Mouse (Mus musculus) limb, embryonic 12.5 days (tissue): ENCODE results near the gene Gm49322. TPM values are rescaled to one million over a fixed set of nuclear protein-coding genes. Genes with fewer than 3 reads are reported as not detected.
A peak's percentile ranks its signal among the peaks of the same experiment; 100 is the strongest.

Experiments
- ATAC-seq: fragments of 200-750 bp; cut with Nextera tagmentation; 2 replicates; pipeline ENCODE4 v1.8.0; 2017; ENCODE audit warnings: low read depth, moderate TSS enrichment; ENCODE audit not compliant: insufficient number of reproducible peaks, insufficient read depth, low FRiP score, low TSS enrichment
- H3K27ac ChIP-seq: fragments of 300-500 bp; sonication (generic); 2 replicates; pipeline ENCODE4 v1.5.1; 2016; ENCODE audit warnings: mild to moderate bottlenecking, moderate library complexity
- H3K27me3 ChIP-seq: fragments of 300-500 bp; sonication (generic); 2 replicates; pipeline ENCODE4 v1.6.1; 2016; ENCODE audit warnings: mild to moderate bottlenecking, moderate library complexity
- H3K36me3 ChIP-seq: fragments of 300-500 bp; sonication (generic); 2 replicates; pipeline ENCODE4 v1.6.1; 2016; ENCODE audit warnings: mild to moderate bottlenecking, moderate library complexity
- H3K4me1 ChIP-seq: fragments of 300-500 bp; sonication (generic); replicated peaks from 2 replicates; pipeline ENCODE4 v1.6.1; 2016
- H3K4me2 ChIP-seq: fragments of 300-500 bp; sonication (generic); 2 replicates; pipeline ENCODE4 v1.6.1; 2016; ENCODE audit warnings: mild to moderate bottlenecking, moderate library complexity
- H3K4me3 ChIP-seq: fragments of 300-500 bp; sonication (generic); replicated peaks from 2 replicates; pipeline ENCODE4 v1.5.1; 2016; ENCODE audit warnings: mild to moderate bottlenecking
- H3K9ac ChIP-seq: fragments of 300-500 bp; sonication (generic); replicated peaks from 2 replicates; pipeline ENCODE4 v1.6.1; 2016; ENCODE audit warnings: mild to moderate bottlenecking, moderate library complexity
- H3K9me3 ChIP-seq: fragments of 300-500 bp; sonication (generic); 2 replicates; pipeline ENCODE4 v1.6.1; 2016; ENCODE audit warnings: mild to moderate bottlenecking, moderate library complexity
- WGBS: fragments of 180-500 bp; shearing (Covaris S2); methylation state at CpG from one replicate; pipeline ENCODE4 v1.1.7; 2016; 5-methylcytosine and 5-hydroxymethylcytosine counted together
- microRNA-seq: library from miRNA; unstranded; fragments of <30 nt; microRNA quantifications from one replicate; pipeline ENCODE4, GENCODE M21; 2017
- polyA plus RNA-seq: library from polyadenylated mRNA; unstranded; fragments of >200 nt; fragmentation: Nextera tagmentation; extraction: Ambion mirVana; gene quantifications from 2 replicates; pipeline ENCODE4 v1.2.1, GENCODE M21; 2016

The Gm49322 gene
- polyA plus RNA-seq, 1 experiment from 2014 or later: 4.9 TPM

- Histone ChIP-seq H3K36me3 (0 out of 2 replicates have a peak, but pooled peaks cover under 1% of the 10 kb centered on the region), H3K27me3 (no peaks in the 10 kb centered on the region), H3K9ac (no peak overlapping the region), H3K4me3 (no peak overlapping the region), H3K9me3 (no peaks in the 10 kb centered on the region), H3K27ac (0 out of 2 replicates have a peak overlapping the region, but pooled peaks have one; percentile 7), H3K4me2 (no peak overlapping the region), H3K4me1 (peaks cover 41% of the 10 kb centered on the region)
- no peak for ATAC-seq
- 85% methylated on average over 14 of the region's 14 CpGs for WGBS
Observed at GRCm38 (mm10) chr10:80658194-80658840, 52.5 kb downstream of the Gm49322 start.

DNA sequence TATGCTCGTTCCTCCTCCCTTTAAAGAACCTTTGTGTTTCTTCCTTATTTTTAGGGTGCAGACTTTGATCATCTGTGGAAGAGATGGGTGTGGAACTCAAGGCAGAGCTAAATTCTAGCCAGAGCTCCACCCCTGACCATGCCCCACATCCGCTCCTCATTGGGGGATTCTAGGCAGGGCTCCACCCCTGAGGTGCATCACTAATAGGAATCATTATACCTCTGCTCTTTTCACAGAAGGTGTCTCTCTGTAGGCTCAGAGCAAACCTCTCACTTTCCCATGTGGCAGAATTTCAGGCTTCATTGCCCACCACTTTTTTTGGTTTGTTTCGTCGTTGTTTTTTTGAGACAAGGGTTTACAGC is 53.0 kb downstream of the Gm49322 start:
- H3K4me2 ChIP-seq: 0 out of 2 replicates have a peak overlapping the region, but pooled peaks have one; percentile 0
- no peaks in the 10 kb centered on the region for H3K27me3 ChIP-seq
- no peak for ATAC-seq
- no peaks in the 10 kb centered on the region for H3K9me3 ChIP-seq
- H3K4me1 ChIP-seq: peaks cover 46% of the 10 kb centered on the region
- 49% methylated on average over 4 of the region's 4 CpGs for WGBS
- H3K4me3 ChIP-seq: no peak overlapping the region
- no peaks in the 10 kb centered on the region for H3K36me3 ChIP-seq
- H3K9ac ChIP-seq: no peak overlapping the region
- 0 out of 2 replicates have a peak overlapping the region, but pooled peaks have one; percentile 0 for H3K27ac ChIP-seq

DNA sequence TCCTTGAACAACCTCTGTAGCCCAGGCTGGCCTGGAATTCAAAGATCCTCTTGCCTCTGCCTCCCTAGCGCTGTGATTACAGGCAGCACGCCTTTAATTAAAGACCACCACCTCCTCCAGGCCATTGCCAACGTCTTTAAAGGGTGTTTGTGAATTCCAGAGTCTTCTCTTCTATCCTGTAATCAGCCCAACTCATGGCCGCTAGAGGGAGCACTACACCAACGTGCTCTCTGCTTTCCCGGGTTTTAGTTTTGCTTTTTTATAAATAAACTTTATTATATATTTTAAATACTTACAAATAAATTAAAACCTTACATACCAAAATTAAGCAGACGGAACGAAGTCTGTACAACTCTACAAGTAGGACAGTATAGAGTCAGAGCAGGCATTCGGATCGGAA is 53.4 kb downstream of the Gm49322 start:
- ATAC-seq: no peak
- H3K27ac ChIP-seq: 0 out of 2 replicates have a peak overlapping the region, but pooled peaks have one; percentile 0
- H3K4me2 ChIP-seq: 0 out of 2 replicates have a peak overlapping the region, but pooled peaks have one; percentile 0
- no peak overlapping the region for H3K9ac ChIP-seq
- no peaks in the 10 kb centered on the region for H3K27me3 ChIP-seq
- H3K4me3 ChIP-seq: no peak overlapping the region
- 19% methylated on average over 10 of the region's 10 CpGs for WGBS
- no peaks in the 10 kb centered on the region for H3K9me3 ChIP-seq
- no peaks in the 10 kb centered on the region for H3K36me3 ChIP-seq
- peaks cover 48% of the 10 kb centered on the region for H3K4me1 ChIP-seq

DNA sequence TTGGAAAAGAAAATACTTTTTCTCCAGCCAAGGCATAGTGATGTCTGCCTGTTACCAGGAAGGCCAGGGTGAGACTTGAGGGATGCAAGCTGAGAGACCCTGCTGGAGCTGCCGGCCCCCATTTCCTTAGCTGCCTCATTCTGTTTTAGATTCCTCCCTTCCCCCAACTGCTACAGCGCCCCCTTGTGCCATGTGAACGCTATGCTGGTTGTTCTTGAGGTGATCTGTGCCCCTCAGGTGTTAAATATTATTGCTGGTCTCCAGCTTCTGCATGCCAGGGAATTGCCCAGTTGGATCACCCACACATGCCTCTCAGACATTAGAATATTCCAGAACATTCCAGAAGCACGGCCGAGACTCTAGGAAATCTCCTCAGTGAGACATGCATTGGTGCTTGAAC is 55.3 kb downstream of the Gm49322 start:
- Histone ChIP-seq H3K4me2 (no peak overlapping the region), H3K36me3 (peaks cover 9% of the 10 kb centered on the region), H3K9ac (no peak overlapping the region), H3K4me3 (no peak overlapping the region), H3K27me3 (no peaks in the 10 kb centered on the region), H3K27ac (no peak overlapping the region), H3K9me3 (no peaks in the 10 kb centered on the region), H3K4me1 (peaks cover 50% of the 10 kb centered on the region)
- no peak for ATAC-seq
- 41% methylated on average over 5 of the region's 5 CpGs for WGBS

DNA sequence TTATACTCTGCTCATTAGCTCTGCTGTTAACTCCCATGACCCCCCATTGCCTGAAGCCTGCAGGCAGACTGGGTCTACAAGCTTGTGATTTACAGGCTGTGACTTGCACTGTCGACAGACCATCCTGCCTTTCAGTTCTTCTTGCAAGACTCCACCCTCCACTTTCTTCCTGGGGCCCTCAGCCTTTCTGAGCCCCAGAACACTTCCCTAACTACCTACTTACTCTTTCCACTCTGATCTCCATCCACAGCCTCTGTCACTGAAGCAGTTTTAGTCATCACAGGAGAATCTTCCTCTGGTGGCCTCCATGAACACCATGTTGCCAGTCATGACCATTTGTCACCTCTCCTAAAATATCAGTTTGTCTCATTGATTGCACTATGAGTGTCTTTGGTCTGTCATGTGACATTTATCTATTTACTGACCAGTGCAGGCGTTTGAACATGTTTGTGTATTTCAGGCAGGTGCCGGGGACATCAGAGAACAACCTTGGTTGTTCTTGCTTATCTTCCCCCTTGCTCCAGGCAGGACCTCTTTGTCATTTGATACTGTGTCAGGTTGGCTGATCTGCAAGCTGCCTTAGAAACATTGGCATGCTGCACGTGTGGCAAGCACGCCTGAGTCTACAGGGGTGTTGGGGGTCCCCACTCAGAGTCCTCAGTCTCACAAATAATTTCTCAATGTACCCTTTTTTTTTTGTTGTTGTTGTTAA is 57.8 kb downstream of the Gm49322 start:
- Histone ChIP-seq H3K9ac (no peak overlapping the region), H3K27me3 (no peaks in the 10 kb centered on the region), H3K4me1 (peaks cover 36% of the 10 kb centered on the region), H3K36me3 (peaks cover 34% of the 10 kb centered on the region), H3K4me2 (no peak overlapping the region), H3K4me3 (no peak overlapping the region), H3K9me3 (no peaks in the 10 kb centered on the region), H3K27ac (peak overlapping the region; percentile 67; the same call in 1 of the 2 replicates)
- 23% methylated on average over 5 of the region's 5 CpGs for WGBS
- no peak for ATAC-seq

DNA sequence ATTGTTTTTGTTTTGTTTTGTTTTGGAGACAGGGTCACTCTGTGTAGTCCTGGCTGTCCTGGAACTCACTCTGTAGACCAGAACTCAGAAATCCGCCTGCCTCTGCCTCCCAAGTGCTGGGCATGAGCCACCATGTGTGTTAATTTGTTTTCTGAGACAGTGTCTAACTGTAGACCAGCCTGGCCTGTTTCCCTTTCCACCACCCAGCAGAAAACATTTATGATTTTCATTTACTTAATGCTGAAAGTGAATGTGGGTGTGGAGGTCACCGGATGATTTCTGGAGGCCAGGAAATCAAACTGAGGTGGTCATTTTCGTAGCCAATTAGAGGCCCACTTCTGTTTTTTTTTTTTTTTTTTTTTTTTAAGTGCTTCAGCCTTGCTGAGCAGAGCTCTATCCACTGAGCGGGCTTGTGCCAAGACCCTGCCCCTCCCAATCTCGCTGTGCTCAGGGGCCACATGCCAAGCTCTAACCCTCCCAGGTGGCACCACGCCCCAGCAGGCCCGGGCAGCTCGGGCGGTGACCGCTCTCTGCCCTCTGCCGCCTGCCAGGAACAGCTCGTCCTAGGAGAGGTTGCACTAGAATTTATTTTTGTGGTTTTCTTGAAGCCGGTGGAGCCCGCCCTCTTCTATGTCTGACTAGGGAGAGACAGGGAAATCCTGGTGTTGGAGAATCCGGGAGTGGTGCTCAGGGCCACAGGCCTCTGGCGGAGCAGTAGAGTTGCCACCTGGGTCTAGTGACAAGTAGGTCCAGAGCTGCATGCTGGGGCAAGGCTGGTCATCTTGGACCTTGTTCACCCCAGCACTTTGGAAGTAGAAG is 58.6 kb downstream of the Gm49322 start:
- Histone ChIP-seq H3K36me3 (peaks cover 41% of the 10 kb centered on the region), H3K4me1 (peaks cover 30% of the 10 kb centered on the region), H3K9me3 (no peaks in the 10 kb centered on the region), H3K9ac (no peak overlapping the region), H3K27ac (peak overlapping the region; percentile 67), H3K4me2 (peak overlapping the region; percentile 11), H3K4me3 (0 out of 2 replicates have a peak overlapping the region, but pooled peaks have one; percentile 0), H3K27me3 (no peaks in the 10 kb centered on the region)
- ATAC-seq: no peak
- WGBS: 41% methylated on average over 16 of the region's 16 CpGs

DNA sequence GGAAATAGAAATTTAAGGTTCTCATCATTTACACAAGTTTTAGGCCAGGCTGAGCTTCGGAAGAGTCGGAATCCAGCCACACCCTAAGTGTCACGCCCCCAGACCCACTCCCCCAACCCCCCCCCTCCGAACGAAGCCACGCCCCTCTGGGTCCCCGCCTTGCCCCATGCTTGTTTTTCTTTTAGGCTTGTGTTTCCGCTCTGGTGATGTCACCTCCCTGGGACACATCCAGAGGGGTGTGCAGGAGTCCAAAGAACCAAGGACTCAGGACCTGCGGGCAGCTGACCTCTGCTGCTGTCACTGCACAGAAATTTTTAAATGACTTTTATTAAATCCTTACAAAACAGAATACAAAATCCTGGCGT is 59.2 kb downstream of the Gm49322 start:
- 17% methylated on average over 10 of the region's 10 CpGs for WGBS
- H3K4me3 ChIP-seq: no peak overlapping the region
- H3K36me3 ChIP-seq: peaks cover 47% of the 10 kb centered on the region
- no peaks in the 10 kb centered on the region for H3K9me3 ChIP-seq
- H3K9ac ChIP-seq: no peak overlapping the region
- no peak for ATAC-seq
- peak overlapping the region; percentile 11 for H3K4me2 ChIP-seq
- H3K4me1 ChIP-seq: peaks cover 30% of the 10 kb centered on the region
- H3K27ac ChIP-seq: peak overlapping the region; percentile 67
- H3K27me3 ChIP-seq: no peaks in the 10 kb centered on the region

Small RNAs within 50 kb of the gene (microRNA-seq; reads per million reads assigned to microRNA genes)
- gene Mir6912: not detected

Other genes starting within 250 kb of the Gm49322 start
- gene Plk5, start 249.6 kb upstream of the Gm49322 start, polyA plus RNA-seq: 1.2 and 1.3 TPM in 2 replicates
- 12.5 and 15.2 TPM in 2 replicates for gene Mex3d, start 218.4 kb upstream of the Gm49322 start, polyA plus RNA-seq
- 361 and 364 TPM in 2 replicates for gene Mbd3, start 206.5 kb upstream of the Gm49322 start, polyA plus RNA-seq
- gene Uqcr11, start 199.2 kb upstream of the Gm49322 start, polyA plus RNA-seq: 416 and 437 TPM in 2 replicates
- gene Tcf3, start 172.4 kb upstream of the Gm49322 start, polyA plus RNA-seq: 247 and 274 TPM in 2 replicates
- not detected in 2 replicates for gene Onecut3, start 111.2 kb upstream of the Gm49322 start, polyA plus RNA-seq
- gene Atp8b3, start 66.9 kb upstream of the Gm49322 start, polyA plus RNA-seq: 0.29 and 0.50 TPM in 2 replicates
- 33.4 and 34.1 TPM in 2 replicates for gene Rexo1, start 44.5 kb upstream of the Gm49322 start, polyA plus RNA-seq
- 12.1 and 12.4 TPM in 2 replicates for gene Klf16, start 28.7 kb upstream of the Gm49322 start, polyA plus RNA-seq
- gene Abhd17a, start 15.7 kb upstream of the Gm49322 start, polyA plus RNA-seq: 108 and 110 TPM in 2 replicates
- 62.1 and 66.0 TPM in 2 replicates for gene Scamp4, start 3.1 kb upstream of the Gm49322 start, polyA plus RNA-seq
- gene Adat3, start 3.1 kb upstream of the Gm49322 start, polyA plus RNA-seq: 6.1 and 9.9 TPM in 2 replicates
- gene Csnk1g2, start 16.8 kb downstream of the Gm49322 start, polyA plus RNA-seq: 239 and 260 TPM in 2 replicates
- gene Btbd2, start 51.0 kb downstream of the Gm49322 start, polyA plus RNA-seq: 95.8 and 102 TPM in 2 replicates
- 122 and 124 TPM in 2 replicates for gene Mknk2, start 72.1 kb downstream of the Gm49322 start, polyA plus RNA-seq
- gene Mob3a, start 96.0 kb downstream of the Gm49322 start, polyA plus RNA-seq: 51.1 and 51.7 TPM in 2 replicates
- 12.5 and 16.5 TPM in 2 replicates for gene Izumo4, start 96.2 kb downstream of the Gm49322 start, polyA plus RNA-seq
- gene Ap3d1, start 136.2 kb downstream of the Gm49322 start, polyA plus RNA-seq: 73.8 and 76.8 TPM in 2 replicates
- 21.8 and 22.8 TPM in 2 replicates for gene Dot1l, start 149.2 kb downstream of the Gm49322 start, polyA plus RNA-seq
- gene Sf3a2, start 192.2 kb downstream of the Gm49322 start, polyA plus RNA-seq: 63.0 and 72.8 TPM in 2 replicates
- 132 and 144 TPM in 2 replicates for gene Plekhj1, start 192.6 kb downstream of the Gm49322 start, polyA plus RNA-seq
- gene Amh, start 199.2 kb downstream of the Gm49322 start, polyA plus RNA-seq: not detected in 2 replicates
- gene Jsrp1, start 207.5 kb downstream of the Gm49322 start, polyA plus RNA-seq: 1.6 and 1.7 TPM in 2 replicates
- 1,783 and 1,832 TPM in 2 replicates for gene Oaz1, start 220.6 kb downstream of the Gm49322 start, polyA plus RNA-seq
- 0.79 and 0.87 TPM in 2 replicates for gene Lingo3, start 238.0 kb downstream of the Gm49322 start, polyA plus RNA-seq
- gene Lsm7, start 249.2 kb downstream of the Gm49322 start, polyA plus RNA-seq: 344 and 378 TPM in 2 replicates
- 43.7 and 50.3 TPM in 2 replicates for gene Sppl2b, start 249.3 kb downstream of the Gm49322 start, polyA plus RNA-seq